Mouse (Mus musculus): ENCODE measurements around the gene Smad3.

DNA sequence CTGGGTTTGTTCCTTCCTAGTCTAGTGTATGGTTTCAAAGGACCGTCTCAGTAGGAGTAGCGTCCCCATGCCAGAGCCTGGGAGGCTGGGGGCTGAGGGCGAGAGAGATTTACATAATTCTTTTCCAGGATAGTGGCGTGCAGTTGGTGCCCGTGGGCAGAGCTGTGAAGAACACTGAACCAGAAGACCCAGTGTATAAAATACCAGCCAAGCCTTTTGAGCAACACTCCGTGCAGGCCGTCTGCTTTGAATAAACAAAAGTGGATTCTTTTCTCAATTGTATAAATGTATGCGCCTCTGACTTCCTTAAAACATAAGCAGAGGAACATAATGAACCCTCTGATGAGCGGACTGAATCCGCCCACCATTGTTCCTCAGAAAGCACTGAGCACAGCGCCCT lies 124.9 kb downstream of the Smad3 start:
- TF ChIP-seq GATA1 (IDR thresholded peaks at IDR 0.05; ENCODE audit: borderline replicate concordance, low read length): no peak
- TF ChIP-seq FLI1 (IDR thresholded peaks at IDR 0.05; ENCODE audit: low read length): no peak
